Mouse (Mus musculus): ENCODE data around the gene Mpg.
A peak's percentile ranks its signal among the peaks of the same experiment; 100 is the strongest.
"Not testable (repeated sequence)": the region's sequence is repeated elsewhere in the genome, so short reads cannot be mapped to it uniquely, and the experiment has no call there.

Mpg gene

GRCm38 (mm10) chr11:32226124-32226871, at the start of gene Mpg:
Gene Mpg (plus strand): TSS chr11:32226505.
- peak; percentile 92 to 96 for DNase-seq (ENCODE audit: low spot score in 2 of 2)

- no peak for DNase-seq (ENCODE audit: low spot score in 2 of 2)
These were observed 47.8 kb upstream of the Mpg start for GRCm38 (mm10) chr11:32178506-32178905.

DNA sequence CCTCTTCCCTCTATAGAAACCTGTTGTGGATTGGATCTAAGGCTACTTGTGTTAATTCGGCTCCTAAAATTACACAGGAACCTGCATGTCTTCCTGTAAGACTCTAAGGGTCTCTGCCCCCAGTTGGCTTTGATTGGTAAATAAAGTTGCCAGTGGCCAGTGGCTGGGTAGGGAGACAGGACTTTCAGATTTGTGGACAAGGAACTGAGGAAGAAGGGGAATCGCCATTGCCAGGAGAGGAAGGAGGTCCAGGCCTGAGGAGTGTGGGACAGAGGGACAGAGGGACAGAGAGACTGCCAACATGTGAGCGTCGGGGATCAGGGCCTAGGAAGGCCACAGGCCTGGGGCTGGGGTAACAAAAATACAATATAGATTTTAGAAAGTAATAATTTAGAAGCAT, 45.1 kb upstream of the Mpg start:
- peak in 1 of 2 experiments; percentile 45 for DNase-seq (ENCODE audit: low spot score in 2 of 2)

- DNase-seq (ENCODE audit: low spot score in 2 of 2) = peak; percentile 72 to 90
These were observed 44.1 kb upstream of the Mpg start for GRCm38 (mm10) chr11:32181973-32182868.

DNA sequence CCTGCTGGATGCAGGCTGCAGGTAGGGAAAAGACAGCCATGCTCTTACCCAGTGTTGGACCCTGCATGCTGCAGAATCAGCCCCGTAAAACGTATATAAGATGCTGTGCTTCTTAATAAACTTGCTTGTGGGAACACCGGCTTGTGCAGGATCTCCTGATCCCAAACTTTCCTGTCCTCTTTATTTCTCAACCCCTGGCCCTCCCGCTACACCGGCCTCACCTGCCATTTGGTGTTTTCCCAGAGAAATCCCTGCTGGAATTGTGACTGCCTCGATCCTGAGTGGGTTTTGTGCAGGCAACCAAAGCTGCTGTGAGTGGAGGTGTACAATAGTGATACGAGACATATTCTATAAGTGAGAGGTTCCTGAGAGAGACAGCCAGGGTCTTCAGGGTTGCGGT, 41.8 kb upstream of the Mpg start:
- DNase-seq (ENCODE audit: low spot score in 2 of 2) = peak in 1 of 2 experiments; percentile 53

GRCm38 (mm10) chr11:32186031-32186430, 40.3 kb upstream of the Mpg start:
- no peak for DNase-seq (ENCODE audit: low spot score in 2 of 2)

GRCm38 (mm10) chr11:32187256-32187655, 39.0 kb upstream of the Mpg start:
- no peak for DNase-seq (ENCODE audit: low spot score in 2 of 2)

DNA sequence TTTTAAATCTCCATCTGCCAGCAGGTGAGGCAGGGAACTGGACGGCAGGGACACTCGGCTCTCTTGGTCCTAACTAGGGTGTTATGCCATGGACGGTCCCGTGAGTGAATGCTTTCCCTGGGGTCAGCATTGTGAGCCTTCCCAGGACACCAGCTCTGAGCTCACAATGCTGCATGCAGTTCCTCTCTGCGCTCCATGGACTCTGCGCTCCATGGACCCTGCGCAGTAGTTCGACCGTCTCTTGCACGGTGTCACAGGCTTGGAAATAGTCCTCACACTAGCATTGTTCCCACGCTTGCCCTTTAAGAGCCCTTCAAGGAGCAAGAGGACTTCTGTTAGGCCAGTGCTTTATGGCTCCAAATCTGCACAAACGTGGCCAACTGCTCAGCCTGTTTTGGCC, 37.4 kb upstream of the Mpg start:
- DNase-seq (ENCODE audit: low spot score in 2 of 2) = no peak

DNA sequence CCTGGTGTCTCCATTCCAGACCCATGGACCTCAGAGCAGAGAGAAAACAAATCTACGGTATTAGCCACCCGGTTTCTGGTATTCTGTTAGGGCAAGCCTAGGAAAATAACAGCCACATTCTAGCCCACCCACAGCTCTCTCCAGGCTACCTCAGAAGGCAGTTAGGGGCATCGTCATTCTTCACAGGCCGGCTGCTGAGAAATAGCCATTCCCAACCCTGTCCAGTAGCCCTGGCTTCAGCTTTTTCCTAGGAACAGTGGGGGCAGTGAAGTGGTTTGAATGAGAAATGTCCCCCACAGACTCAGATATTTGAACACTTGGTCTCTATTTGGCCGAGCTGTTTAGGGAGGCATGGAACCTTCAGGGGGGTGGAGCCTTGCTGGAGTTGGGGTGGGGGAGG, 36.9 kb upstream of the Mpg start:
- no peak for DNase-seq (ENCODE audit: low spot score in 2 of 2)

- DNase-seq (ENCODE audit: low spot score in 2 of 2) = no peak
These were observed 36.2 kb upstream of the Mpg start for GRCm38 (mm10) chr11:32190119-32190518.

- no peak for DNase-seq (ENCODE audit: low spot score in 2 of 2)
These were observed 35.6 kb upstream of the Mpg start for GRCm38 (mm10) chr11:32190603-32191110.

DNA sequence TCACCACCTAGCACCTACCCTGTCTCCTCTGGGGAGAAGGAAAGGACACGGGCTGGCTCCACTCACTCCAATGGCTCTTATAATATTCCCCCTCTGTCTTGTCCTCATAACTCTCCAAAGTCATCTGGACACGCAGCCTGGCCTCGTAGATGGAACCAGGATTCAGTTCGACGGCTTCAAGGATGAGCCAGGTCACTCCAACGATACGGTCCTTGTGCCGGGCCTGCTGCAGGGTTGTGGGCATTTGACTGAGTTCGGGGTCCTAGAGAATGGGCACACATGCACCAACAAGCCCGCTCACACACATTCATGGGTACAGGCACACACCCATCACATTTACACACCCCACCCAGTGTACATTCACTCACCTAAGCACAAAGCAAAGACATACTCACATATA, 33.1 kb upstream of the Mpg start:
- DNase-seq (ENCODE audit: low spot score in 2 of 2) = no peak

GRCm38 (mm10) chr11:32194086-32194485, 32.2 kb upstream of the Mpg start:
- no peak for DNase-seq (ENCODE audit: low spot score in 2 of 2)

GRCm38 (mm10) chr11:32194626-32195025, 31.7 kb upstream of the Mpg start:
- DNase-seq (ENCODE audit: low spot score in 2 of 2) = no peak

- peak in 1 of 2 experiments; percentile 64 for DNase-seq (ENCODE audit: low spot score in 2 of 2)
These were observed 30.3 kb upstream of the Mpg start for GRCm38 (mm10) chr11:32195867-32196540.

DNA sequence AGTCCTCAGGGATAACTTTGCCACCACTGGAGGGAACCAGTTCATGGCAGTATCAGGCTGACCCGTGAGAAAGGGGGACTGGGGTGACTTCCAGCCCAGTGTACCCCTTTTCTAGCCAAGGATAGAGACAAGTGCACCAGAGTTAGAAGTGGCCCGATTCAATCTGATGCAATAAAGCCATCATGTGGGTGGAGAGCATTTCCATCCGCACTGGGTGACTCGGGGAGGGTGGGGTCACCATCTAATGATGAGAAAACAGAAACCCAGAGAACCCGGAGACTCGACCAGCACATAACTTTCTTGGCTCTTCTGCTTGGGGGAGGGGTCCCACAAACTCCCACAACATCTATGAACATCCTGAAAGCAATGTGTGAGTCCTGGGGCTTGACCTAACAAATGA, 29.6 kb upstream of the Mpg start:
- DNase-seq (ENCODE audit: low spot score in 2 of 2) = no peak

DNA sequence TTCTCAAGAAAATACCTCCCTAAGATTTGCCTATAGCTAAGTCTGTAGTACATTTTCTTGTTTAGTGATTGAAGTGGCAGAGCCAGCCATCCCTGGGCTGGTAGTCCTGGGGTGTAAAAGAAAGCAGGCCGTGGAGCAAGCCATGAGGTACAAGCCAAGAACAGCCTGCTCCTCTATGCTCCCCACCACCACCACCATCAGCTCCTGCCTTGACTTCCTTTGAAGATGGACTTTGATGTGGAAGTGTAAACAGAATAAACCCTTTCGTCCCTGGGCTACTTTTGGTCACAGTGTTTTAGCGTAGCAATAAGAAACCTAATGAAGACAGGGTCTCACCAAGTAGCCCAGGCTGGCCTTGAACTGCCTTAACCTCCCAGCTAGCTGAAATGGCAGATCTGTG, 28.5 kb upstream of the Mpg start:
- no peak for DNase-seq (ENCODE audit: low spot score in 2 of 2)

DNA sequence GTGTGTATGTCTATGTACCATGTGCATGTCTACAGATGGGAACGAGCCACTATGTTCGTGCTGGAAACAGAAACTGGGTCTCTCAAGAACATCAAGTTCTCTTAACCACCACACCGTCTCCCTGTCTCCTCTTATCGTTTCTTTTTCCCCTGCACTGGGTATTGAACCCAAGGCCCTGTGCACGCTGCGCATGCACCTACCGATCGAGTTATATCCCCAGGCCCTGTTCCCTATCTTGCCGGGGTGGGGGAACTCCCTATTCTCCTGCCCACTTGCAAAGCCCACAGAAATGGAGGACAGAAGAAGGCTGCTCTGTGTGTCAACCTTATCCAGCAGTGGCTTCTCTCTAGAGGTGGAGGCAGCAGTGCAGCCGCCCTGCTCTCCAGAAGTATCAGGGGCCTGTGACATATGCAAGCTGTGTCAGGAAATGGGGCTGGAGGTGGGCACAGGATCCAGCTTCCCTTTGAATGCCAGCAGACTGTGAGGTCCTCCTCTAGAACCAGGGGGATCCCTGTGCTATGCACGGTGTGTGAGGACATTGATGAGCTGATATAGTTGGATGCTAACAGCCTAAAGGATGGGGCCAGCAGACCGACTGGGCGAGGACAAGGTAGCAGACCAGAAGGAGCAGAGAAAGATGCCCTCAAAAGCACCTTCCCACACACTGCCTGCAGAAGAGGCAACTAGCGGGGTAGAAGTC, 27.9 kb upstream of the Mpg start:
- no peak for DNase-seq (ENCODE audit: low spot score in 2 of 2)

- no peak for DNase-seq (ENCODE audit: low spot score in 2 of 2)
These were observed 27.1 kb upstream of the Mpg start for GRCm38 (mm10) chr11:32199230-32199629.

DNA sequence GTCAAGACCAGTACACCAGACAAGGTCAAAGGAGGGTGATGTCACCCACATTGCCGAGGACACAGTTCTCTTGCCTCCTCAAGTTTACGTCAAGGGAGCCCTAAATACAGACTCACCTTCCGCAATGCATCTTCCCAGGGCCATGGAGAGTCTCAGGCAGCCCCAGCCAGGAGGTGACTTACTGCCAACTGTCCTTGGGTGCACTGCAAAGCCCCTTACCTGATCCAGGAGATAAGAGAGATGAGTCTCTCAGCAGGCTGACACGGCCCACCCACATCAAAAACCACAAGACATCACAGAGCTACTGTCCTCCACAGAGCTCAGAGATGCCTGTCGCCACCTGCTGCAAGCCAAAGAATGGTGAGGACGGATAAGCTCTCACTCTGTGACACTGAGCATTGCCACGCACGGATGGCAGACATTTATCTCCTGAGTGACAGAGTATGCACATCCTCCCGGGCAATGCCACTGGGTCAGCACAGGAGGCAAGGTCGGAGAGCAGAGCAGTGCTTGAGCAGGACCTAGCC, 26.2 kb upstream of the Mpg start, which contains the start of gene Il9r:
Gene Il9r, minus strand, starts transcription at position 205 of the 527 bp plus-strand sequence.
- no peak for DNase-seq (ENCODE audit: low spot score in 2 of 2)

DNA sequence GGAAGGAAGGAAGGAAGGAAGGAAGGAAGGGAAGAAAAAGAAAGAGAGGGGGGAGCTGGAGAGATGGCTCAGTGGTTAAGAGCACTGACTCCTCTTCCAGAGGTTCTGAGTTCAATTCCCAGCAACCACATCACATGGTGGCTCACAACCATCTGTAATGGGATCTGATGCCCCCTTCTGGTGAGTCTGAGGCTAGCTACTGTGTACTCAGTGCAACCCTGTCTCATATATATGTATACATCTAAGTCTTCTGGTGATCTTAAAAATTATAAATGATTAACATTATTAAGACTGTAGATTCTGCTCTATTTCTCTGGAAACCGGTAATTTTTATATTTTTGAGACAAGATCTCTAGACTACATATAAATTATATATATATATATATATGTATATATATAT, 25.3 kb upstream of the Mpg start:
- DNase-seq (ENCODE audit: low spot score in 2 of 2) = not testable (repeated sequence)

Data from spleen, postnatal 4 days (tissue).